Mouse (Mus musculus) inflammation-experienced regulatory T-cells, adult 6 months (primary cell): ENCODE results near the gene Chst13. TPM values are rescaled to one million over a fixed set of nuclear protein-coding genes. Genes with fewer than 3 reads are reported as not detected.

ENCODE experiments used
- ATAC-seq: one replicate; pipeline ENCODE4 v1.8.0; 2017
- polyA plus RNA-seq, 3 experiments: library from polyadenylated mRNA; unstranded; fragments of 100-300 nt; shearing (Covaris generic); gene quantifications; one replicate each; pipeline ENCODE4 v1.2.1; 2017

The Chst13 gene
- polyA plus RNA-seq, result not detected

GRCm38 (mm10) chr6:90324991-90325390 lies at the start of gene Chst13:
TSS of gene Chst13 (minus strand) at chr6:90325185.
- ATAC-seq, result no peak

DNA sequence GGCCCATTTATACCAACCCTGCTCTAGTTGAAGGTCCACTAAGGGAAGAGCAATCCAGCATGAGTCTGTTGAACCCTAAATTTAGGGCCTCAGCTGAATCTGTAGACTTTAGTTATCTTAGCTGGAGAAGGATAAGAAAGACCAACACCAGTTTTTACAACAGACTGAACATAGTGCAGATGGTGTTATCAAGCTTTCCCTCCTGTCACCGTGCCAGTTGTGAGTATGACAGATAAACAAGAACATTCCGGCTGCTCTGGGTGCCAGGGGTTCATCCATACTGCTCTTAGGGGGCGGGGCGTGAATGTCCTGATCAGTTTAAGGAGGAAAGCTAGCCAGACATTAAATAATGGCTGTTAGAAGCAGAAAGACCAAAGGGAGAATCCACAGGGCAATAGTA lies 49.7 kb upstream of the Chst13 start:
- no peak for ATAC-seq

- ATAC-seq, result peak; percentile 62
These were observed 45.0 kb upstream of the Chst13 start for GRCm38 (mm10) chr6:90369725-90370553.

DNA sequence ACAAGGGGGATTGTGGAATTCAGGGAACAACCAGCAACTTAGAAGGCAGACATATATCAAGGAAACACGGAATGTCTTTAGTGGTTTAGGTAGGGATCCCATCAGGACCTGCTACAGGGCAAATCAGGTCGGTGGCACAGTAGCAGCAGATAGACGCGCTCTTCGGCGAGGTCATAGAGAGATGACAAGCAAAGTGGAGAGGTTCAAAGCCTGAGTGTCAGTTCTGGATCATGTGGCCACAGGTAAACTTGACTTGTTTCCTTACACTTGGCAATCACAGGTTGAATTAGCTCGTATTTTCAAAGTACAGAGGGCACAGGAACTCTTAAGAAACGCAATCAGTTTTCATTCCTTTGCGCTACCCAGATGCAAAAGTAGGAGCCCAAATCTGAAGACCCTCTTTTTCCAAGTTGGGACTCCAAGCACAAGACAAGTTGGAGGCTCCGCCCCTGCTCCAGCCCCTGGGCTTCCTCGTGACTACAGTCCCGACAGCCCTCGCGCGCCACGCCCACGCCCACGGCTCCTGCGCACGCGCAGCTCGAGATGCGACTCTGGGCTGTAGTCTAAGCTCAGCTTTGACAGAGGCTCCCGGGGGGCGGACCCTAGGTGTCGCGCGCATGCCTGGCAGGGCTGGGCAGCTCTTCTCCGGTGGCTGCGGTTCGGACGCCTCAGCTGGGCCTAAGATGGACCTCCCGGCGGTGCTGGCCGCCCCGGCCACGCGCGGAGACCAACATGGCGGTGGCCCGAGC lies 44.2 kb upstream of the Chst13 start, which contains the start of gene Zxdc:
Zxdc (plus strand) TSS at position 517 of the 749 bp plus-strand sequence.
- ATAC-seq, result peak; percentile 91

- ATAC-seq, result no peak
These were observed 38.3 kb upstream of the Chst13 start for GRCm38 (mm10) chr6:90363301-90363700.

DNA sequence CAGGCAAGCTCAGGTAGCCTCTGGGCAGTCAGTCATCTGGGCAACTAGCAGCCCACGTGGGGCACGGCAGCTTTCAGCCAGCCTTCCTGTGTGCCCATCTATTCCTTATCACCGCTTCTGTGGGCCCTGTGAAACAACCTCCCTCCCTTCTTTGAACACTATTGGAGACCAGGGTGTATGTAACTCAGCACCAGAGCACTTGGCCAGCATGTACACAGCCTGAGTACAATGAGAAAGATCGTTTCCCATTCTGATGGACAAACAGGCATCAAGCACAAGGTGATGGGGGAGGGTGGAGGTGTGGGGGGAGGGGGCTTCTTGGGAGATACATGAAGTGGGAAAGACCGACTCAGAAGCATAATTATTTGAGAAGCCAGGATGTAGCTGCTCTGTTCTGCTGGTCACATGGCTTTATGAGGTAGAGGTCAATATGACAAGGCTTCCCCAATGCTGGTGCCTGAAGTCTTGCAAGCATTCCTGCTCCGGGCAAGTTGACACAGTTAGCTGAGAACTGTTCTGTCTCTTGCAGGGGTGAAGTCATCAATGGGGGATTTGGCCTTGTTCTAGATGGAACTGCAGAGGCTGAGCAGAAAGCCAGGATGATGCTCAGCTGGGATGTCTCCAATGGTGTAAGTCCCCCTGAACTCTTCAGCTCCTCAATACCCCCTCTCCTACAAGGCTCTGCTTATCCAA lies 36.1 kb upstream of the Chst13 start:
- no peak for ATAC-seq

- no peak for ATAC-seq
These were observed 35.2 kb upstream of the Chst13 start for GRCm38 (mm10) chr6:90360024-90360781.

GRCm38 (mm10) chr6:90359445-90359844 lies 34.5 kb upstream of the Chst13 start:
- no peak for ATAC-seq

- ATAC-seq, result no peak
These were observed 33.2 kb upstream of the Chst13 start for GRCm38 (mm10) chr6:90358142-90358541.

GRCm38 (mm10) chr6:90350011-90350410 lies 25.0 kb upstream of the Chst13 start:
- ATAC-seq, result no peak

- ATAC-seq, result no peak
These were observed 23.5 kb upstream of the Chst13 start for GRCm38 (mm10) chr6:90348500-90348899.

DNA sequence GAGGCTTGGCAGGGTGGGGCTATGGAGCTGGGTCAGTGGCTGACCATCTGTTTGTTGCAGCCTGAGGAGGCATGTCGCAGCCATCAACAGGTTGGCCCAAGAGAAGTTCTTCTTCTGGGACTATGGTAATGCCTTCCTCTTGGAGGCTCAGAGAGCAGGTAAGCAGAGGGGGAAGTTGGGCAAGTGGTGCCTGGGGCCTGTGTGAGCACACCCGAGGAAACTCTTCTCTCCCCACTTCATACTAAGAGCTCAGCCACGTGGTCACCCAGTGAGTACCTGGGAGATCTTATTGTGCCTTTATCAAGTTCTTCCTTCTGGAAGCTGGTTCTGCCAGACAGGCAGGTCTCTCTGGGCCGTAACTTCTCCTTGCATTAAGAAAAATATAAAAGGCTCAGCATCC lies 22.2 kb upstream of the Chst13 start:
- no peak for ATAC-seq

- no peak for ATAC-seq
These were observed 17.4 kb upstream of the Chst13 start for GRCm38 (mm10) chr6:90342343-90342742.

DNA sequence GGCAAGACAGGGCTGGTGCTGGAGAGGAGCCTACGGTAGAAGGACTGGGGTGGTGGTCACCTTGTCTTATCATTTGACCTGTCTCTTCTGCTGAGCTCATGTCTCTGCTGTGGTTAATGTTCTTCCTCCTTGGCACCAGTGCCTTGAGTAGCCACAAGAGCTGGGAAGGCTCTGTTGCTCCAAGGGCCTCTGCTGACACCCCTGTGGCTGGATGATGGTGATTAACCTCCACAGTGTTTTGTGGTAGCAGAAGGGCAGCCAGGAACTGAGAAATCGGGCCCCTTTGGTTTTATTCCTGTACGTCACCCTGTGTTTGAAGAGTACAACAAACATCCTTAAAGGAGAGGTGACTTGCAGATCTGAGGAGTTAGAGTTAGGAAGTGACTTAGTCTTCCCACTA lies 9.3 kb upstream of the Chst13 start:
- no peak for ATAC-seq

- ATAC-seq, result no peak
These were observed 7.8 kb upstream of the Chst13 start, which contains the start of gene Uroc1 for GRCm38 (mm10) chr6:90332561-90333425. TSS of gene Uroc1 (plus strand) at chr6:90333284.

DNA sequence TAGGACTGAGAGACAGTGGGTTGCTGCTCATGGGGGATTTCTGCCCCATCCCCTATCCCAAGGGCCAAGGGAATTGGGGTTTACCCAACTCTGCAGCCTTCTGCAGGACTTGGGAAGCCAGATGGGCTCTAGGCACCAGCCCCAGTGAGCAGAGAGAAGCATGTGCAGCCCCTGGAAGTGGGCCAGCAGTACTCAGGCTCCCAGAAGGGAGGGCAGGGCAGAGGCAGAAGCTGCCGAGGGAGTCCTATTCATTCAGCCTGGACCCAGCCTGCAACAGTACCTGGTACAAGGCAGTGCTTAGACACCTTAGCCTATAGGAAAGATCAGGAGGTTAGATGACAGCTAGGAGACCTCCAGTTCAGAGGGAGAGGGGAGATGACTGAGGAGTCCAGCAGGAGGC lies 5.0 kb upstream of the Chst13 start:
- no peak for ATAC-seq

GRCm38 (mm10) chr6:90327670-90328069 lies 2.7 kb upstream of the Chst13 start:
- no peak for ATAC-seq

- no peak for ATAC-seq
These were observed 522 bp downstream of the Chst13 start for GRCm38 (mm10) chr6:90324463-90324862.

DNA sequence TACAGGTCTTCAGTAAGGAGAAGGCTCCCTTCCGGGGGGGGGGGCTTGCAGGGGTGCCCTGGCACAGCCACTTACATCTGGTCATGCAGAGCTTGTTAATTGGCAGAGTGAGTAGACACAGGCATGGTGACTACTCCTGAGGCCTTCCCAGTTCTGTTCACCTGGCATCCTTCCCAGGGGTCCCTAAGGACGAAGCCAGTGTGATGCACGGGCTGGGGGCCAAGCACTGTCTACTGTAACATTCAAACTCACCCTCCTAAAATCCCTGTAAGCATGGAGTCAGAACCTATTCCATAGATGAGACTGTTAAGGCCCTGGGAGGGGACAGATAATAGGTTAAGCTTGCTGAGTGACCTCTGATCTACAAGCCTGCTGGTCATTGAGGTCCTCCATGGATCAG lies 959 bp downstream of the Chst13 start:
- ATAC-seq, result no peak

- no peak for ATAC-seq
These were observed 3.2 kb downstream of the Chst13 start for GRCm38 (mm10) chr6:90321811-90322210.

DNA sequence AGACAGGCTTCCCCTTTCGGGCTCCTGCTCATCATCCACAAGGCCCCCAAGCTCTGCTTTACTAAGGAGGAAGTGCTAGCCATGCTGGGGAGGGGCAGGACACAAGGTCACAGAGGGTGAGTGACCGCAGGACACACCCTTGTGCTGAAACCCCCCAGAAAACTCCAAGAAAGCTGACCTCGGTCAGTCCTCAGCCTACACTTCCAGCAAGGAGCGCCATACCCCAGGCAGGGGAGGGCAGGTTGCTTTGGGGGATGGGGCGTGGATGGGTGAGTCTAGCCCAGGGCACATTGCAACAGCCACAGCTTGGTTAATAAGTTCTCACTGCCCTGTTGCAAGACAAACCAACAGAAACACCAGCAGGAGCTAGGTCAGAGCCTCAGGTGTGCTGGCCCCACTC lies 4.6 kb downstream of the Chst13 start:
- no peak for ATAC-seq
